Mouse (Mus musculus): ENCODE measurements around the gene Nfic.
A peak's percentile ranks its signal among the peaks of the same experiment; 100 is the strongest.

DNA sequence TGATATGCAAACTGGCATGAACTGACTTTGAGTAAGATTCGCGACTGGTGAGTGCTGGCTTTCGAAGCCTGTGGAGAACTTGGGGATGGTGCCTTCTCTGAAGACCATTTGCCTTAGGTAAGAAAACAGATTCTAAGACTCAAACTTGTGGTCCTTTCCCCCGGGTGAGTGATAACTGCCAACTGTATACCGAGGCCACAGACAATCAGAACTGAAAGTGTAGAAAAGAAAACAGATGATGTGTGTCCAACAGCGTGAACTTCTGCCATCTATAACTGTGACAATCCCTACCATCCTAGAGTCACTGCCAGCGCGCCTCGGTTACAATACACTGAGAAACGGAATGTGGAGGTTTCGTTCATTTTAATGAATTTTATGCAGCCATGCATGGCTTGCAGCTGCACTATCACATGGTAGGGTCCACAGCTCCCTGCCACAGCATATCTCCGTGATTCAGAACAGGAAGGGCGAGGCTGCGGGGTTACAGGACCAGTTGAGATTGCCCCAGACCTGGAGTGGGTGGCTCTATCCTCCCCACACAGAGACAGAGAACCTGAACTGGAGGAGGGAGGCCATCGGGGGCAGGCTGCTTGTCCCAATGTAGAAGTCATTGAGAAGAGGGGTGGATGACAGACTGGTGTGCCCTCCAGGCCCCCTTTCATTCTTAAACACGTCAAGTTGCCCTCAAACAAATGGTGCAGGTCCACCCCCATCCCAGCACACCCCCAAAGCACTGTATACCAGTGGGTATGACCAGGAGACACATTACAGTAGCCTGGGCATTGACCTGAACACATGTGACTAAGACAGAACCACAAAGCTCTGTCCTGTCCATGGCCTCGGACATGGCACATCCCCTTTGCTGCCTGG, 42.2 kb upstream of the Nfic start:
- TF ChIP-seq EP300 (IDR thresholded peaks at IDR 0.05; ENCODE audit: low read depth) (peak; percentile 58), CTCF (IDR thresholded peaks at IDR 0.05; ENCODE audit: low read depth) (no peak)
